Mouse (Mus musculus) CH12.LX (cell line): Measurements from ENCODE around the gene Spata33. TPM values are rescaled to one million over a fixed set of nuclear protein-coding genes. Genes with fewer than 3 reads are reported as not detected.
A peak's percentile ranks its signal among the peaks of the same experiment; 100 is the strongest.
"Not testable (repeated sequence)": the region's sequence is repeated elsewhere in the genome, so short reads cannot be mapped to it uniquely, and the experiment has no call there.

Experiments
- DNase-seq: peaks from one replicate; pipeline ENCODE4 v3.0.0-alpha.2; 2013; ENCODE audit errors: extremely low read depth
- H3K27ac ChIP-seq: 2 replicates; pipeline ENCODE4 v1.5.1; 2012; ENCODE audit warnings: low read depth, mild to moderate bottlenecking, control low read depth, moderate library complexity; ENCODE audit not compliant: insufficient read depth
- H3K27me3 ChIP-seq: replicated peaks from 2 replicates; pipeline ENCODE3; 2012; ENCODE audit warnings: inconsistent platforms
- H3K36me3 ChIP-seq, 2 experiments: replicated peaks in 1 of 2; 2 replicates each; pipeline versions ENCODE3 to v1.6.1; 2012; ENCODE audit warnings: inconsistent platforms in 1 of 2, low read length in 1 of 2, mild to moderate bottlenecking in 1 of 2, mixed read lengths in 1 of 2, moderate library complexity in 1 of 2; ENCODE audit not compliant: control insufficient read depth in 1 of 2, insufficient read depth in 1 of 2
- H3K4me1 ChIP-seq, 2 experiments: 2 replicates each; pipeline ENCODE4 v1.6.1; 2012; ENCODE audit warnings: inconsistent platforms in 1 of 2, moderate library complexity in 1 of 2; ENCODE audit not compliant: insufficient read depth in 2 of 2, control insufficient read depth in 1 of 2
- H3K4me2 ChIP-seq: 2 replicates; pipeline ENCODE4 v1.6.1; 2012; ENCODE audit warnings: low read depth, mild to moderate bottlenecking, control low read depth; ENCODE audit not compliant: poor library complexity, insufficient read depth, severe bottlenecking
- H3K4me3 ChIP-seq, 3 experiments: fragments of 150-350 bp in 1 of 3; sonication (generic) in 1 of 3; replicated peaks in 1 of 3; 2 replicates each; pipeline versions ENCODE3 to v1.5.1; 2011 to 2012; ENCODE audit warnings: low read depth in 2 of 3, low read length in 2 of 3, mild to moderate bottlenecking in 2 of 3, moderate library complexity in 2 of 3, control low read depth in 1 of 3, improper control_type of control experiment in 1 of 3, inconsistent platforms in 1 of 3, mixed read lengths in 1 of 3; ENCODE audit not compliant: poor library complexity in 1 of 3
- H3K79me2 ChIP-seq: replicated peaks from 2 replicates; pipeline ENCODE4 v1.6.1; 2012; ENCODE audit warnings: mild to moderate bottlenecking, moderate library complexity; ENCODE audit not compliant: control insufficient read depth, poor library complexity, insufficient read depth, severe bottlenecking; ENCODE audit errors: extremely low read depth
- H3K9ac ChIP-seq: 2 replicates; pipeline ENCODE4 v1.6.1; 2012; ENCODE audit warnings: low read depth, mild to moderate bottlenecking, control low read depth, moderate library complexity; ENCODE audit not compliant: insufficient read depth
- H3K9me3 ChIP-seq: replicated peaks from 2 replicates; pipeline ENCODE3; 2012; ENCODE audit warnings: low read length, inconsistent platforms, mixed read lengths
- CHD2 ChIP-seq: IDR thresholded peaks from 2 replicates; pipeline ENCODE4 v1.6.1; 2011; ENCODE audit warnings: low read length, improper control_type of control experiment
- CTCF ChIP-seq, 2 experiments: IDR thresholded peaks in 1 of 2; conservative IDR thresholded peaks in 1 of 2; 2 replicates each; pipeline ENCODE4 v1.5.1; 2011 to 2012; ENCODE audit warnings: low read depth in 2 of 2, low read length in 2 of 2, improper control_type of control experiment in 1 of 2, inconsistent platforms in 1 of 2, mild to moderate bottlenecking in 1 of 2, moderate library complexity in 1 of 2
- E2F4 ChIP-seq: IDR thresholded peaks from 2 replicates; pipeline ENCODE4 v1.6.1; 2011; ENCODE audit warnings: low read depth, low read length, improper control_type of control experiment; ENCODE audit not compliant: insufficient replicate concordance
- EP300 ChIP-seq: IDR thresholded peaks from 2 replicates; pipeline ENCODE4 v1.6.1; 2011; ENCODE audit warnings: low read length, improper control_type of control experiment
- GABPA ChIP-seq: IDR thresholded peaks from 2 replicates; pipeline ENCODE4 v1.6.1; 2012; ENCODE audit warnings: low read depth, low read length, improper control_type of control experiment, inconsistent platforms; ENCODE audit not compliant: insufficient replicate concordance
- HCFC1 ChIP-seq: IDR thresholded peaks from 2 replicates; pipeline ENCODE4 v1.6.1; 2012; ENCODE audit warnings: low read depth, mild to moderate bottlenecking, inconsistent platforms, low read length, improper control_type of control experiment
- IRF4 ChIP-seq: IDR thresholded peaks from 2 replicates; pipeline ENCODE4 v1.6.1; 2014; ENCODE audit warnings: low read depth, mild to moderate bottlenecking, inconsistent platforms, low read length, improper control_type of control experiment
- JUN ChIP-seq: IDR thresholded peaks from 2 replicates; pipeline ENCODE4 v1.6.1; 2011; ENCODE audit warnings: low read depth, mild to moderate bottlenecking, low read length, improper control_type of control experiment, moderate library complexity; ENCODE audit not compliant: insufficient read depth
- KAT2A ChIP-seq: IDR thresholded peaks from 2 replicates; pipeline ENCODE4 v1.6.1; 2012; ENCODE audit warnings: low read length, improper control_type of control experiment, inconsistent platforms; ENCODE audit not compliant: insufficient replicate concordance
- MAFK ChIP-seq: IDR thresholded peaks from 2 replicates; pipeline ENCODE4 v1.6.1; 2011; ENCODE audit warnings: low read length, improper control_type of control experiment; ENCODE audit not compliant: insufficient replicate concordance
- MAX ChIP-seq: IDR thresholded peaks from 2 replicates; pipeline ENCODE4 v1.6.1; 2011; ENCODE audit warnings: low read length, improper control_type of control experiment
- MEF2A ChIP-seq: IDR thresholded peaks from 2 replicates; pipeline ENCODE4 v1.6.1; 2014; ENCODE audit warnings: low read depth, mild to moderate bottlenecking, inconsistent platforms, low read length, improper control_type of control experiment, borderline replicate concordance
- MXI1 ChIP-seq: IDR thresholded peaks from 2 replicates; pipeline ENCODE4 v1.6.1; 2011; ENCODE audit warnings: mild to moderate bottlenecking, low read depth, low read length, improper control_type of control experiment
- MYC ChIP-seq: IDR thresholded peaks from 2 replicates; pipeline ENCODE4 v1.6.1; 2011; ENCODE audit warnings: low read depth, mild to moderate bottlenecking, improper control_type of control experiment, low read length
- NELFE ChIP-seq: IDR thresholded peaks from 2 replicates; pipeline ENCODE4 v1.6.1; 2011; ENCODE audit warnings: low read depth, low read length, improper control_type of control experiment
- POLR2A ChIP-seq: IDR thresholded peaks from 2 replicates; pipeline ENCODE4 v1.6.1; 2011; ENCODE audit warnings: low read depth, mild to moderate bottlenecking, improper control_type of control experiment, low read length
- POLR2AphosphoS2 ChIP-seq: IDR thresholded peaks from 2 replicates; pipeline ENCODE4 v1.6.1; 2011; ENCODE audit warnings: low read depth, low read length, improper control_type of control experiment
- RAD21 ChIP-seq: IDR thresholded peaks from 2 replicates; pipeline ENCODE4 v1.6.1; 2011; ENCODE audit warnings: low read depth, mild to moderate bottlenecking, low read length, improper control_type of control experiment, moderate library complexity
- SIN3A ChIP-seq: IDR thresholded peaks from 2 replicates; pipeline ENCODE4 v1.6.1; 2012; ENCODE audit warnings: low read length, improper control_type of control experiment, inconsistent platforms
- SMC3 ChIP-seq: IDR thresholded peaks from 2 replicates; pipeline ENCODE4 v1.6.1; 2011; ENCODE audit warnings: low read depth, low read length, improper control_type of control experiment
- TBP ChIP-seq: conservative IDR thresholded peaks from 2 replicates; pipeline ENCODE4 v1.6.1; 2011; ENCODE audit warnings: low read depth, low read length, improper control_type of control experiment
- TCF12 ChIP-seq: IDR thresholded peaks from 2 replicates; pipeline ENCODE4 v1.6.1; 2014; ENCODE audit warnings: low read depth, mild to moderate bottlenecking, inconsistent platforms, low read length, improper control_type of control experiment
- UBTF ChIP-seq: IDR thresholded peaks from 2 replicates; pipeline ENCODE4 v1.6.1; 2012; ENCODE audit warnings: low read depth, mild to moderate bottlenecking, inconsistent platforms, low read length, improper control_type of control experiment, moderate library complexity
- ZC3H11A ChIP-seq: IDR thresholded peaks from 2 replicates; pipeline ENCODE4 v1.6.1; 2012; ENCODE audit warnings: low read depth, mild to moderate bottlenecking, inconsistent platforms, low read length, improper control_type of control experiment
- ZKSCAN1 ChIP-seq: IDR thresholded peaks from 2 replicates; pipeline ENCODE4 v1.6.1; 2012; ENCODE audit warnings: low read depth, inconsistent platforms, low read length, improper control_type of control experiment, borderline replicate concordance
- ZMIZ1 ChIP-seq: IDR thresholded peaks from 2 replicates; pipeline ENCODE4 v1.6.1; 2012; ENCODE audit warnings: low read depth, mild to moderate bottlenecking, inconsistent platforms, low read length, improper control_type of control experiment
- ZNF384 ChIP-seq: IDR thresholded peaks from 2 replicates; pipeline ENCODE4 v1.6.1; 2012; ENCODE audit warnings: low read depth, low read length, improper control_type of control experiment, inconsistent platforms
- dilution Hi-C: fragments of 300-500 bp; cut with MboI; formaldehyde crosslinking; loops from 2 replicates; pipeline ENCODE4 v1.14.3; 2020; ENCODE audit warnings: low sequenced_read_pairs; ENCODE audit not compliant: extremely low pct_unique_long_range_greater_than_20kb, extremely low pct_ligation_motif_present
- in situ Hi-C: fragments of 300-500 bp; cut with MboI; formaldehyde crosslinking; loops from 3 replicates; pipeline ENCODE4 v1.14.3; 2019; ENCODE audit warnings: low sequenced_read_pairs, low pct_ligation_motif_present, low pct_unique_long_range_greater_than_20kb, mixed read lengths
- polyA plus RNA-seq: library from polyadenylated mRNA; unstranded; fragments of >175 nt; gene quantifications from 2 replicates; pipeline ENCODE4 v1.2.1, GENCODE M21; 2012; ENCODE audit warnings: low read depth; ENCODE audit not compliant: insufficient read length
- total RNA-seq, 2 experiments: library from RNA; depleted of rRNA; stranded (reverse); fragments of 300-350 nt in 1 of 2; fragments of >200 nt in 1 of 2; gene quantifications; 2 replicates each; pipeline ENCODE4 v1.2.3; 2012 to 2014

Spata33 gene
- total and polyA plus RNA-seq, 3 experiments, result 0.36 to 0.41 (median 0.38) TPM

DNA sequence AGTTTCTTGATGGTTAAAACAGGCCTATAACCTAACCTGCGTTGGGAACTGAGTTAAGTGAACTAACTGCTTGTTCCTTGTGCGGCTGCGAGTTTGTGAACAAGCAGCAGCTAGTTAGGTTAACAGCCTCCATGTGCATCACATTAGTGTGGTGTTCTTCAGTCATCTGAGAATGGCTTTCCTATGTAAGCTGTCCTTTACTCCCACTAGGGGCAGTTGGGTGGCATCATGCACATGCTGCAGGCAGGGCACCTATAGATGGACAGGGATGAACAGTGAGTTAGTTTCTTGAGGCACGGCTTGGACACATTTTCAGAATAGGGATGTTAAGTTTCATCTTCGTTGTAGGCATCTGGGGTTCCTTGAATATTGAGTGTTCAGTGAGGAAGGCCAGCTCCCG, 42.5 kb downstream of the Spata33 start:
- no peak for TF ChIP-seq MYC
- no peak for TF ChIP-seq CTCF (conservative IDR thresholded peaks at IDR 0.05 in 1 of 2, IDR thresholded peaks at IDR 0.05 in 1 of 2; ENCODE audit: low read depth in 2 of 2, low read length in 2 of 2)
- no peak for TF ChIP-seq ZC3H11A
- TF ChIP-seq SMC3, result no peak
- no peak for TF ChIP-seq NELFE
- no peak for TF ChIP-seq MEF2A
- TF ChIP-seq HCFC1, result no peak
- TF ChIP-seq E2F4, result no peak
- no peak for TF ChIP-seq EP300
- no peak for TF ChIP-seq RAD21
- TF ChIP-seq ZMIZ1, result no peak
- no peak for TF ChIP-seq MXI1
- no peak for TF ChIP-seq MAX
- no peak for TF ChIP-seq SIN3A
- TF ChIP-seq KAT2A, result no peak
- TF ChIP-seq TBP, result no peak
- no peak for TF ChIP-seq MAFK
- no peak for TF ChIP-seq IRF4
- no peak for TF ChIP-seq ZKSCAN1
- no peak for TF ChIP-seq POLR2A
- dilution Hi-C loops, result no loop called here
- H3K36me3 ChIP-seq, result peaks cover 37 to 62% of the 10 kb centered on the region in 2 experiments
- in situ Hi-C loops, result no loop called here
- H3K27me3 ChIP-seq, result no peaks in the 10 kb centered on the region
- peak overlapping the region; percentile 87 for H3K4me2 ChIP-seq
- no peaks in the 10 kb centered on the region for H3K79me2 ChIP-seq
- H3K4me3 ChIP-seq, result peak overlapping the region; percentile 75 to 89 (median 87)
- H3K9ac ChIP-seq, result peak overlapping the region; percentile 46; the same call in 1 of the 2 replicates
- DNase-seq, result no peak
- H3K27ac ChIP-seq, result no peak overlapping the region
- H3K9me3 ChIP-seq, result no peaks in the 10 kb centered on the region
- peaks cover 13 to 41% of the 10 kb centered on the region in 2 experiments for H3K4me1 ChIP-seq

DNA sequence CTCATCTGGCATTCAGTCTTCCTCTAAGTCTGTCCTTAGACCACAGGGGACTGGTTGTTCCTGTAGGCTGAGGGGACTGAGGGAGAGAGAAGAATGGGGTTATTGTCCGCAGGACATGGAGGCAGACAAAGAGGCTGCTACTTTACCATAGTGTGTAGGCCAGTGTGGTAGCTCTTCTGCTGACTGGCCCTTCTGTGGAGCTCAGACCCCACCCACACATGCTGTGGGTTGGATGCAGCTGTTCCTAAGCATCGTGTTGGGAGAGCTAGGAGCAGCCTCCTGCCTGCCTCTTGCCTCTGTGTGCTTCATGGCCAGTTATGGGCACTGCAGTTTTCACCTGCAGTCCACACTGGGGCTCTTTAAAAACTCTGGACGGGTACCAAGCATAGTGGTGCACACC, 44.5 kb downstream of the Spata33 start:
- in situ Hi-C loops (no loop called here), dilution Hi-C loops (no loop called here)
- no peaks in the 10 kb centered on the region for H3K9me3 ChIP-seq
- H3K27me3 ChIP-seq, result no peaks in the 10 kb centered on the region
- no peak overlapping the region for H3K9ac ChIP-seq
- TF ChIP-seq SIN3A, result no peak
- no peak for TF ChIP-seq ZMIZ1
- no peak for TF ChIP-seq MAFK
- TF ChIP-seq ZNF384, result no peak
- TF ChIP-seq HCFC1, result no peak
- no peak for TF ChIP-seq POLR2A
- no peak for TF ChIP-seq POLR2AphosphoS2
- no peak for TF ChIP-seq TCF12
- no peak for TF ChIP-seq MYC
- no peak for TF ChIP-seq CHD2
- no peak for TF ChIP-seq JUN
- TF ChIP-seq SMC3, result no peak
- no peak for TF ChIP-seq ZC3H11A
- no peak for TF ChIP-seq GABPA
- TF ChIP-seq UBTF, result no peak
- no peak for TF ChIP-seq RAD21
- H3K4me1 ChIP-seq, result peaks cover 7 to 23% of the 10 kb centered on the region in 2 experiments; a peak in 3 of 4 replicates
- no peak for DNase-seq
- H3K79me2 ChIP-seq, result no peaks in the 10 kb centered on the region
- no peak overlapping the region for H3K27ac ChIP-seq
- peaks cover 35 to 59% of the 10 kb centered on the region in 2 experiments for H3K36me3 ChIP-seq
- H3K4me3 ChIP-seq, result no peak overlapping the region
- no peak overlapping the region for H3K4me2 ChIP-seq

DNA sequence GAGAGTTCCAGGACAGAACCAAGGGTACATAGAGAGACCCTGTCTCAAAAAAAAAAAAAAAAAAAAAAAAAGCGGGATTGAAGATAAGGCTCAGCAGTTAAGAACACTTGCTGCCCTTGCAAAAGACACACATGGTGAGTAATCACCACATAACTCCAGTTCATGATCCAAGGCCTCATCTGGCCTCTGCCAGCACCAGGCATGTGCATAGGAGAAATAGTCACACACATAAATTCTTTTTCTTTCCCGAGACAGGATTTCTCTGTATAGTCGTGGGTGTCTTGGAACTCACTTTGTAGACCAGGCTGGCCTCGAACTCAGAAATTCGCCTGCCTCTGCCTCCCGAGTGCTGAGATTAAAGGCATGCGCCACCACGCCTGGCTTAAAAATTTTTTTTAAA, 45.0 kb downstream of the Spata33 start:
- DNase-seq, H3K79me2 ChIP-seq, H3K9me3 ChIP-seq, in situ Hi-C loops, H3K4me3 ChIP-seq, dilution Hi-C loops, H3K27ac ChIP-seq, H3K4me2 ChIP-seq, H3K9ac ChIP-seq, H3K27me3 ChIP-seq: not testable (repeated sequence)
- Histone ChIP-seq H3K4me1 (peaks cover 7 to 20% of the 10 kb centered on the region in 2 experiments; a peak in 3 of 4 replicates), H3K36me3 (peaks cover 35 to 60% of the 10 kb centered on the region in 2 experiments)
